Mouse (Mus musculus) heart, embryonic 16.5 days (tissue): Measurements from ENCODE around the gene Trap1. TPM values are rescaled to one million over a fixed set of nuclear protein-coding genes. Genes with fewer than 3 reads are reported as not detected.

Experiments used
- ATAC-seq: fragments of 200-750 bp; cut with Nextera tagmentation; replicated peaks from 2 replicates; pipeline ENCODE4 v1.8.0; 2017; ENCODE audit warnings: moderate number of reproducible peaks; ENCODE audit not compliant: insufficient read depth, low FRiP score; ENCODE audit errors: extremely low read depth
- H3K27ac ChIP-seq: fragments of 300-500 bp; sonication (generic); 2 replicates; pipeline ENCODE4 v1.5.1; 2014; ENCODE audit warnings: mild to moderate bottlenecking, low read length, control low read depth, moderate library complexity
- H3K27me3 ChIP-seq: fragments of 300-500 bp; sonication (generic); 2 replicates; pipeline ENCODE4 v1.6.1; 2014; ENCODE audit warnings: low read length, mixed read lengths; ENCODE audit not compliant: control insufficient read depth, insufficient read depth
- H3K36me3 ChIP-seq: fragments of 300-500 bp; sonication (generic); 2 replicates; pipeline ENCODE4 v1.6.1; 2014; ENCODE audit not compliant: control insufficient read depth, insufficient read depth
- H3K4me1 ChIP-seq: fragments of 300-500 bp; sonication (generic); 2 replicates; pipeline ENCODE4 v1.6.1; 2014; ENCODE audit warnings: low read length, mixed read lengths; ENCODE audit not compliant: control insufficient read depth, insufficient read depth
- H3K4me2 ChIP-seq: fragments of 300-500 bp; sonication (generic); 2 replicates; pipeline ENCODE4 v1.6.1; 2014; ENCODE audit warnings: low read depth, mild to moderate bottlenecking, control low read depth, low read length
- H3K4me3 ChIP-seq: fragments of 300-500 bp; sonication (generic); 2 replicates; pipeline ENCODE4 v1.5.1; 2014; ENCODE audit warnings: mild to moderate bottlenecking, control low read depth, low read length
- H3K9ac ChIP-seq: fragments of 300-500 bp; sonication (generic); 2 replicates; pipeline ENCODE4 v1.6.1; 2014; ENCODE audit warnings: low read length, control low read depth
- H3K9me3 ChIP-seq: fragments of 300-500 bp; sonication (generic); replicated peaks from 2 replicates; pipeline ENCODE4 v1.6.1; 2016; ENCODE audit warnings: low read length; ENCODE audit not compliant: control insufficient read depth
- WGBS: fragments of 180-500 bp; shearing (Covaris S2); extraction: QIAGEN DNeasy Blood & Tissue Kit; methylation state at CpG from one replicate; pipeline ENCODE4 v1.1.7; 2014; 5-methylcytosine and 5-hydroxymethylcytosine counted together
- polyA plus RNA-seq: library from polyadenylated mRNA; unstranded; fragments of >200 nt; fragmentation: Nextera tagmentation; extraction: Ambion mirVana; gene quantifications from 2 replicates; pipeline ENCODE4 v1.2.1, GENCODE M21; 2015

Gene Trap1
- polyA plus RNA-seq, 1 experiment from 2014 or later: 142 TPM

- Histone ChIP-seq H3K36me3 (peaks cover 38% of the 10 kb centered on the region), H3K4me1 (no peaks in the 10 kb centered on the region), H3K4me2 (no peak overlapping the region), H3K9me3 (no peaks in the 10 kb centered on the region), H3K9ac (no peak overlapping the region), H3K27me3 (no peaks in the 10 kb centered on the region), H3K4me3 (no peak overlapping the region), H3K27ac (no peak overlapping the region)
- no peak for ATAC-seq
- WGBS: 70% methylated on average over 4 of the region's 4 CpGs
Observed at GRCm38 (mm10) chr16:4045524-4045923, 32.1 kb downstream of the Trap1 start.

GRCm38 (mm10) chr16:4044093-4044492 lies 33.5 kb downstream of the Trap1 start:
- ATAC-seq: no peak
- Histone ChIP-seq H3K36me3 (peaks cover 44% of the 10 kb centered on the region), H3K9me3 (no peaks in the 10 kb centered on the region), H3K4me2 (no peak overlapping the region), H3K4me1 (no peaks in the 10 kb centered on the region), H3K27me3 (no peaks in the 10 kb centered on the region), H3K4me3 (no peak overlapping the region), H3K9ac (no peak overlapping the region), H3K27ac (no peak overlapping the region)
- 93% methylated on average over 2 of the region's 2 CpGs for WGBS

DNA sequence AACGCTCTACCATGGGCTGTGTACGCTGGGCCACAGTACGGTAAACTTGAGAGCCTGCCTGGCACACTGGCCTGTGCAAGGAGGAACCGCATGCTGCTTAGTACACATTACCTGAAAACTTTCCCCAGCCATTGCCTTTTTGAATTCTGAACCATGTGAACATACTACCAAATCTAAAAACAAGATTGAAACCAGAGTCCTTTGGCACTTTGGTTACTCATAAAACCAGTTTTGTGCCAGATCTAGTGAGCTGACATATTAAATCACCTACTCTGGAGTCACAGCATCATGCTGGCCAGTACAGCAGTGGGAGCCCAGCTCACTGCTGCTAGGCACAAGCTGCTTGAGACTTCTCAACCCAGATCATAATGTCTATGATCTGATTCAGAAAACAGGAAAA lies 36.0 kb downstream of the Trap1 start:
- H3K4me1 ChIP-seq: no peaks in the 10 kb centered on the region
- 95% methylated on average over 4 of the region's 4 CpGs for WGBS
- peaks cover 50% of the 10 kb centered on the region for H3K36me3 ChIP-seq
- H3K27me3 ChIP-seq: no peaks in the 10 kb centered on the region
- no peak overlapping the region for H3K4me2 ChIP-seq
- H3K9me3 ChIP-seq: no peaks in the 10 kb centered on the region
- no peak for ATAC-seq
- no peak overlapping the region for H3K4me3 ChIP-seq
- H3K27ac ChIP-seq: no peak overlapping the region
- no peak overlapping the region for H3K9ac ChIP-seq

GRCm38 (mm10) chr16:4040206-4040605 lies 37.4 kb downstream of the Trap1 start:
- no peak overlapping the region for H3K4me3 ChIP-seq
- no peak overlapping the region for H3K27ac ChIP-seq
- WGBS: 84% methylated on average over 5 of the region's 5 CpGs
- no peaks in the 10 kb centered on the region for H3K9me3 ChIP-seq
- no peak overlapping the region for H3K4me2 ChIP-seq
- H3K27me3 ChIP-seq: no peaks in the 10 kb centered on the region
- ATAC-seq: no peak
- no peak overlapping the region for H3K9ac ChIP-seq
- H3K4me1 ChIP-seq: no peaks in the 10 kb centered on the region
- peaks cover 48% of the 10 kb centered on the region for H3K36me3 ChIP-seq

DNA sequence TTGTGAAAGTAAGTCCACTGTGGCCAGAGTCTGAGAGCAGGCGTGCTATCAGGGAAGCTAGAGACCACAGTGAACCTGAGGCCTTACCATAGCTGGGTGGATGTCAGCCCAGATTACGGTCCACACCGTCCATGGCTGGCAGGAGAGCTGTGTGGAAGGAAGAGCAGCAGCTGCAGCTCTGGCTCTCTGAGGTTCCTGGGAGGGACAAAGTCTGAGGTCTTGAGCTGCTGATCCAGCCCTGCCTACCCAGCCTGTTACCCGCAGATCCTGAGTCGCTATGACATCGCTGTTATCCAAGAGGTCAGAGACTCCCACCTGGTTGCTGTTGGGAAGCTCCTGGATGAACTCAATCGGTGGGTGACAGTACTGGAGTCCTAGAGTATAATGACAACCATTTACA lies 39.9 kb downstream of the Trap1 start:
- no peak overlapping the region for H3K27ac ChIP-seq
- ATAC-seq: no peak
- no peak overlapping the region for H3K4me2 ChIP-seq
- 0 out of 2 replicates have a peak, but pooled peaks cover 4% of the 10 kb centered on the region for H3K4me1 ChIP-seq
- H3K9ac ChIP-seq: no peak overlapping the region
- H3K27me3 ChIP-seq: no peaks in the 10 kb centered on the region
- H3K4me3 ChIP-seq: no peak overlapping the region
- no peaks in the 10 kb centered on the region for H3K9me3 ChIP-seq
- 90% methylated on average over 7 of the region's 7 CpGs for WGBS
- peaks cover 37% of the 10 kb centered on the region for H3K36me3 ChIP-seq

GRCm38 (mm10) chr16:4036807-4037206 lies 40.8 kb downstream of the Trap1 start, which contains the start of gene Dnase1:
Gene Dnase1 (plus strand): TSS chr16:4036942.
- 79% methylated on average over 5 of the region's 5 CpGs for WGBS
- 0 out of 2 replicates have a peak, but pooled peaks cover 4% of the 10 kb centered on the region for H3K4me1 ChIP-seq
- H3K27me3 ChIP-seq: no peaks in the 10 kb centered on the region
- no peak within 1 kb of the TSS for H3K4me2 ChIP-seq
- H3K9me3 ChIP-seq: no peaks in the 10 kb centered on the region
- no peak within 1 kb of the TSS for H3K9ac ChIP-seq
- no peak within 1 kb of the TSS for H3K4me3 ChIP-seq
- ATAC-seq: no peak
- H3K36me3 ChIP-seq: peaks cover 34% of the 10 kb centered on the region
- H3K27ac ChIP-seq: no peak within 1 kb of the TSS

GRCm38 (mm10) chr16:4035575-4035974 lies 42.1 kb downstream of the Trap1 start:
- Histone ChIP-seq H3K4me2 (no peak overlapping the region), H3K4me3 (no peak overlapping the region), H3K4me1 (0 out of 2 replicates have a peak, but pooled peaks cover 4% of the 10 kb centered on the region), H3K36me3 (peaks cover 28% of the 10 kb centered on the region), H3K27me3 (no peaks in the 10 kb centered on the region), H3K9ac (no peak overlapping the region), H3K27ac (no peak overlapping the region), H3K9me3 (no peaks in the 10 kb centered on the region)
- ATAC-seq: no peak
- WGBS: 86% methylated on average over 2 of the region's 2 CpGs

DNA sequence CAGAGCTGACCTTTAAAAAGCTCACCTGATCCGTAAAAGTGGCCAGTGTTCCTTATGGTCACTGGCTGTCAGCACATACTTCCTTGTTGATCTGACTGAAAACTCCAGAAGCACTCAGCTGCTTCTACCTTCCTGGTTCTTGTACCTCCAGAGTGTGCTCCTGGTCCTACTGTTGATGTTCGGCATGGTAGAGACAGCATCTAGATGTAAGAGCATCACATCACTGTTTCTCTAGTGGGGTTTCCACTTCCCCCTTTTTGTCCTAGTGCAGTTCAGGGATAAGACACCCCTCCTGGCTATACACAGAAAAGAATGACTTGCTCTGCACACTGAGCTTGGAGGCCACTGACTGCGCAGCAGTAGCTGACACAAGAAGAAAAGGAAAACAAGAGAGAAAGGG lies 43.2 kb downstream of the Trap1 start:
- H3K4me1 ChIP-seq: 0 out of 2 replicates have a peak, but pooled peaks cover 4% of the 10 kb centered on the region
- no peaks in the 10 kb centered on the region for H3K9me3 ChIP-seq
- no peak overlapping the region for H3K9ac ChIP-seq
- ATAC-seq: no peak
- no peak overlapping the region for H3K4me3 ChIP-seq
- H3K27ac ChIP-seq: no peak overlapping the region
- H3K27me3 ChIP-seq: no peaks in the 10 kb centered on the region
- WGBS: 77% methylated on average over 3 of the region's 3 CpGs
- peaks cover 19% of the 10 kb centered on the region for H3K36me3 ChIP-seq
- no peak overlapping the region for H3K4me2 ChIP-seq

- Histone ChIP-seq H3K9ac (no peak overlapping the region), H3K4me2 (no peak overlapping the region), H3K27me3 (no peaks in the 10 kb centered on the region), H3K4me1 (0 out of 2 replicates have a peak, but pooled peaks cover 4% of the 10 kb centered on the region), H3K9me3 (no peaks in the 10 kb centered on the region), H3K36me3 (peaks cover 14% of the 10 kb centered on the region), H3K27ac (no peak overlapping the region), H3K4me3 (no peak overlapping the region)
- ATAC-seq: no peak
- WGBS: 48% methylated on average over 5 of the region's 5 CpGs
Observed at GRCm38 (mm10) chr16:4033971-4034370, 43.7 kb downstream of the Trap1 start.
